Mouse (Mus musculus) embryonic facial prominence, embryonic 13.5 days (tissue): ENCODE data around the gene Skint5. TPM values are rescaled to one million over a fixed set of nuclear protein-coding genes. Genes with fewer than 3 reads are reported as not detected.
"Not testable (repeated sequence)": the region's sequence is repeated elsewhere in the genome, so short reads cannot be mapped to it uniquely, and the experiment has no call there.

Experiments used
- ATAC-seq: fragments of 200-750 bp; cut with Nextera tagmentation; 2 replicates; pipeline ENCODE4 v1.8.0; 2017; ENCODE audit warnings: low read depth; ENCODE audit not compliant: insufficient number of reproducible peaks, insufficient read depth, low FRiP score, low TSS enrichment
- H3K27ac ChIP-seq: fragments of 300-500 bp; sonication (generic); 2 replicates; pipeline ENCODE4 v1.5.1; 2015; ENCODE audit warnings: moderate library complexity, mild to moderate bottlenecking, inconsistent platforms
- H3K27me3 ChIP-seq: fragments of 300-500 bp; sonication (generic); 2 replicates; pipeline ENCODE4 v1.6.1; 2015; ENCODE audit warnings: mild to moderate bottlenecking, inconsistent platforms
- H3K36me3 ChIP-seq: fragments of 300-500 bp; sonication (generic); 2 replicates; pipeline ENCODE4 v1.6.1; 2015; ENCODE audit warnings: mild to moderate bottlenecking, inconsistent platforms
- H3K4me1 ChIP-seq: fragments of 300-500 bp; sonication (generic); 2 replicates; pipeline ENCODE4 v1.6.1; 2015; ENCODE audit warnings: inconsistent platforms
- H3K4me2 ChIP-seq: fragments of 300-500 bp; sonication (generic); 2 replicates; pipeline ENCODE4 v1.6.1; 2015; ENCODE audit warnings: moderate library complexity, mild to moderate bottlenecking, inconsistent platforms
- H3K4me3 ChIP-seq: fragments of 300-500 bp; sonication (generic); 2 replicates; pipeline ENCODE4 v1.5.1; 2015; ENCODE audit warnings: mild to moderate bottlenecking, inconsistent platforms
- H3K9ac ChIP-seq: fragments of 300-500 bp; sonication (generic); 2 replicates; pipeline ENCODE4 v1.6.1; 2015; ENCODE audit warnings: mild to moderate bottlenecking, inconsistent platforms
- H3K9me3 ChIP-seq: fragments of 300-500 bp; sonication (generic); 2 replicates; pipeline ENCODE4 v1.6.1; 2016; ENCODE audit warnings: inconsistent platforms
- WGBS: fragments of 180-500 bp; shearing (Covaris S2); methylation state at CpG from one replicate; pipeline ENCODE4 v1.1.7; 2015; ENCODE audit warnings: mixed read lengths; 5-methylcytosine and 5-hydroxymethylcytosine counted together
- polyA plus RNA-seq: library from polyadenylated mRNA; unstranded; fragments of >200 nt; fragmentation: Nextera tagmentation; extraction: Ambion mirVana; gene quantifications from 2 replicates; pipeline ENCODE4 v1.2.1, GENCODE M21; 2015

The Skint5 gene
- polyA plus RNA-seq = not detected in 2 replicates

DNA sequence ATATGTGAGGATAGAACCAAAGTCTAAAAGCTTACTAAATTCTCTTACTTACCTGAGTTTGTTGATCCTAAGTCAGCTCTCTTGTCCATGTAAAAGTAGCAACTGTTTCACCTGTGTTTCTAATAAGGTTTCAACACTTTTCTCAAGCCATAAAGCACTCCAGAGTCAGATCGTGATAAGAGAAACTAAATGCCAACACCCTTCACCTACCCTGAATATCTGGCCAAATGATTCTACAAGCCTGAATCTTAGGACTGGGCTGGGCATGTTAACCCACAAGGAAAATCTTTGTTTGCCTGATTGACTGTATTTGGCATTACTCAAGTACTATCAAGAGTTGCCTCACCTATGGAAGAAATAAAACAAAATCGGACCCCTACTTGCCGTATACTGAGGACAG lies at the start of gene Skint5:
Gene Skint5 (minus strand): TSS at position 101 of the 400 bp plus-strand sequence.
- H3K9ac ChIP-seq = no peak within 1 kb of the TSS
- no peak for ATAC-seq
- peaks cover 5% of the 10 kb centered on the region; the same call in 1 of the 2 replicates for H3K9me3 ChIP-seq
- no peaks in the 10 kb centered on the region for H3K27me3 ChIP-seq
- H3K4me1 ChIP-seq = no peaks in the 10 kb centered on the region
- no peak within 1 kb of the TSS for H3K27ac ChIP-seq
- H3K4me3 ChIP-seq = no peak within 1 kb of the TSS
- no peak within 1 kb of the TSS for H3K4me2 ChIP-seq
- WGBS = 83% methylated on average over 3 of the region's 3 CpGs
- H3K36me3 ChIP-seq = no peaks in the 10 kb centered on the region

DNA sequence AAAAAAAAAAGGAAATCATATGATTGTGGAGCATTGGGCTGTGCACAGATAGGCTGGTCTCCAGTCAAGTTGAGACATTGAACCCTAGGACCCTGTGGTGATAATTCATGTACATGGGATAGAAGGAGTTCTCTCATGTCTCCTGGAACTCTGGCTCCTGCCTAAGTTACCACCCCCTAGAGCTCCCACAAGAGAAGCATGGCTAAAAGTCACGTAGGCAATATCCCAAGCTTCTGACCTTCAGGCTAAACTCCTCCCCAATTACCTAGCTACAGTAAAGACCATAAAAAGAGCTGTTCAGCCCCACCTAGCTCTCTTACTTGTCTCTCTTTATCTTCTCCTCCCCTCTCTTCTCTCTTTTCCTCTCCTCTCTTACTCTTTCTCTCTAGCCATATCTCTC lies 42.0 kb downstream of the Skint5 start:
- WGBS = 50% methylated on average over 1 of the region's 1 CpGs
- no peak for ATAC-seq
- no peak overlapping the region for H3K27ac ChIP-seq

DNA sequence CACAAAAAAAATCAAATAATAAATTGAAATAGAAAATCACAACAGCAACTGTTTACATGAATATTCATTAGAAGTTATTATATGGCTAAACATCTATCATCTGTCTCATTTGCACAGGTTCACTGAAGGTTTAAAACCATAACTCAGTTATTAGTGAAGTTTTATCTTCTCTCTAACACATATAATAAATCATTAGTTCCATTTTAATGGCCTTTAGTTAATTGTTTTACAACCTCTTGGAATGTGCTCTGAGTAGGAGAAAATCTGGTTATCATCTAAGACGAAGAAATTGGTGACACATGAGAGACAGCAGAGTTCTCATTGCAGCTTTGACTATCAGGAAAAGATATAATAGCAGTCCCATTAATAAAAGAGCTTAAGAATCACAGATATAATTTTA lies 235.1 kb downstream of the Skint5 start:
- Histone ChIP-seq H3K9ac (no peak overlapping the region), H3K4me2 (no peak overlapping the region), H3K4me1 (no peaks in the 10 kb centered on the region), H3K27ac (no peak overlapping the region), H3K4me3 (no peak overlapping the region), H3K9me3 (0 out of 2 replicates have a peak, but pooled peaks cover 4% of the 10 kb centered on the region), H3K27me3 (no peaks in the 10 kb centered on the region), H3K36me3 (no peaks in the 10 kb centered on the region)
- WGBS = 61% methylated on average over 1 of the region's 1 CpGs
- ATAC-seq = no peak

More for the DNA sequence above, 42.0 kb downstream of the Skint5 start:
- Histone ChIP-seq H3K4me1 (no peaks in the 10 kb centered on the region), H3K27me3 (no peaks in the 10 kb centered on the region), H3K36me3 (no peaks in the 10 kb centered on the region), H3K9me3 (0 out of 2 replicates have a peak, but pooled peaks cover 6% of the 10 kb centered on the region), H3K4me2 (no peak overlapping the region), H3K9ac (no peak overlapping the region), H3K4me3 (no peak overlapping the region)

DNA sequence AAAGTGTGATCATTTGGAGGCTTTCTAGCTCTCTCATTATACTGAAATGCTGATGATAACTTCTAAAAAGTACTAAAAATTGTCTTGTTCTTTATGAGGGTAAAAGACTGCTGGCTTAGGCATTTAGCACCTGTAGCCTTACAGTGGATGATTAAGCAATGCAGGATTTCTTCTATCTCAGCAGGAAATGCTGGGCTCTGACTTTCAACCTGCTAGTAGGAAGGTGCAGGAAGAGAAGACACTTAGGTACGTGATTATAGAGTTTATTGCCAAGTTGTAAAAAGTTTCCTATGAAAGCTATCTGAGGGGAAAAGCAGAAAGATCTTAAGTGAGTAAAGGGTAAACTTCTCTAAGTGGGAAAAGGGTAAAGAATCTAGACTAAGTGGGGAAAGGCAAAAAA lies 235.6 kb downstream of the Skint5 start:
- 63% methylated on average over 1 of the region's 1 CpGs for WGBS
- H3K27ac ChIP-seq = no peak overlapping the region
- peaks cover 5% of the 10 kb centered on the region for H3K9me3 ChIP-seq
- H3K4me3 ChIP-seq = no peak overlapping the region
- no peaks in the 10 kb centered on the region for H3K27me3 ChIP-seq
- H3K36me3 ChIP-seq = no peaks in the 10 kb centered on the region
- no peak overlapping the region for H3K9ac ChIP-seq
- ATAC-seq = no peak
- no peak overlapping the region for H3K4me2 ChIP-seq
- H3K4me1 ChIP-seq = no peaks in the 10 kb centered on the region

DNA sequence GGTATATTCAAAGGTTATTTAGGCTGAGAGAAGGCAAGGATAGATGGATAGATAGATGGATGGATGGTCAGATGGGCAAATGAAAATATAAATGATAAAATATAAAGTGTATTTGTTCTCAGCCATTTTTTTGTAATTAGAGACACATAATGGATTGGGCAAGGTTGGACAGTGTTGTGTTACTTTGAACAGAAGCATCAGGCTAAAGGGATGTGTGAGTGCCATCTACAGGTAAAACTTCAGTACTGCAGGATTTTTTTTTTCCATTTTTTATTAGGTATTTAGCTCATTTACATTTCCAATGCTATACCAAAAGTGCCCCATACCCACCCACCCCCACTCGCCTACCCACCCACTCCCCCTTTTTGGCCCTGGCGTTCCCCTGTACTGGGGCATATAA lies 551.1 kb downstream of the Skint5 start:
- WGBS = 70% methylated on average over 2 of the region's 2 CpGs
- not testable (repeated sequence) for H3K4me1 ChIP-seq, H3K4me3 ChIP-seq, H3K9ac ChIP-seq, H3K36me3 ChIP-seq, H3K27me3 ChIP-seq, ATAC-seq, H3K27ac ChIP-seq, H3K4me2 ChIP-seq
- peaks cover 27% of the 10 kb centered on the region for H3K9me3 ChIP-seq

Other genes with a start within 250 kb of the Skint5 start
- not detected in 2 replicates for gene Skint11, start 163.9 kb upstream of the Skint5 start, polyA plus RNA-seq